Mouse (Mus musculus): ENCODE results near the gene Mindy1.
"Not testable (repeated sequence)": the region's sequence is repeated elsewhere in the genome, so short reads cannot be mapped to it uniquely, and the experiment has no call there.

Mindy1 gene

DNA sequence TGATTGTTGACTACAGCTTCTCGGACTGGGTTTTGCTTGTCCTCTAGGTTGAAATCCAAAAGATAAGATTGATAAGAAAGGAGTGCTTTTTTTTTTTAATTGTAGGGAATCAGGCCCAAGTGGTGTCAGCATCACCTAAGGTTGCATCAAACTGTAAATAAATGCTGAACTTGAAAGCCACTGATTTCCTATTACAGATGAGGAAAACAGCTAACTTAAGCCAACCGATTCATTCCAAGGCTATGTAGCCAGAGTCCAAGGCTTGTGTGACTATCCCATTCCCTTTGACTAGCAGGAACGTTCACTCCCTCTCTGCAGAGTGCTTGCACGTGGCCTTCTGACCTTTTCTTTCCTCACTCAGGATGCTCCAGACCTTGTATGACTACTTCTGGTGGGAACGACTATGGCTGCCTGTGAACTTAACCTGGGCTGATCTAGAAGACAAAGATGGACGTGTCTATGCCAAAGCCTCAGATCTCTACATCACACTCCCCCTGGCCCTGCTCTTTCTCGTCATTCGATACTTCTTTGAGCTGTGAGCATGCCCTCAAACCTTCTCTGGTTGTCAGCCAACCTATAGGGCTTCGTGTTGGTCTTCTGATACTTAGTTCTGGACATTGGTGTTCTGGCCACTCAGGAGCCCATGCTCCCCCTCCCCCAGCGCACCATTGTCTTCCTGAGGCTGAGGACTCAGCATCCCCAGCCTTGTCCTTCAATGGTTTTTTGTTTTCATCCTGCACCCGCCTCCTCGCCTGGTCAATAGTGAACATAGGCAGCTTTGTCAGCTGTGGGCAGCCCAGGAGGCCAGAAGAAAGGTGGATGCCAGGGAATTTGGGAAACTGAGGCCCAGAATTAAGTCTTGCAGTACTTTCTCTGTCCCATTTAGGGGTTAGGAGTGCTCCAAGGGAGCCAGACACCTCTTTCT is 38.8 kb downstream of the Mindy1 start:
- DNase-seq (ENCODE audit: low read depth) = no peak

DNA sequence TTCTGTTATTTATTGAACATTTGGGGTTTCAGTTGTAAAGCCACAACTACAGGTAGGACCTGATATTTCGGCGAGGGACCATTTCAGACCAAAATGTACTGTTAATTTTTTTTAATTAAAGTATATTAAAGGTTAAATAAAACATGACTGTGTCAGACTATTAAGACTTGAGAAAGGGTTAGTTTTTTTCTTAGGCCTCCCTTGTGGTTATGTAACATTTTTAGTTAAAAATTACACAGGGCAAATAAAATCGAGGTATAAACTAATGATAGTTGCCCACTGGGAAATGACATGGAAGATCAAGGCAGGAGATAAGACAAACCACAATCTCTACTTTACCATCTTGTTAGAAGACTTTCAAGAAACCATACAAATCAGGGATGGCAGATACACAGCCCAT is 42.3 kb downstream of the Mindy1 start:
- no peak for DNase-seq (ENCODE audit: low read depth)

DNA sequence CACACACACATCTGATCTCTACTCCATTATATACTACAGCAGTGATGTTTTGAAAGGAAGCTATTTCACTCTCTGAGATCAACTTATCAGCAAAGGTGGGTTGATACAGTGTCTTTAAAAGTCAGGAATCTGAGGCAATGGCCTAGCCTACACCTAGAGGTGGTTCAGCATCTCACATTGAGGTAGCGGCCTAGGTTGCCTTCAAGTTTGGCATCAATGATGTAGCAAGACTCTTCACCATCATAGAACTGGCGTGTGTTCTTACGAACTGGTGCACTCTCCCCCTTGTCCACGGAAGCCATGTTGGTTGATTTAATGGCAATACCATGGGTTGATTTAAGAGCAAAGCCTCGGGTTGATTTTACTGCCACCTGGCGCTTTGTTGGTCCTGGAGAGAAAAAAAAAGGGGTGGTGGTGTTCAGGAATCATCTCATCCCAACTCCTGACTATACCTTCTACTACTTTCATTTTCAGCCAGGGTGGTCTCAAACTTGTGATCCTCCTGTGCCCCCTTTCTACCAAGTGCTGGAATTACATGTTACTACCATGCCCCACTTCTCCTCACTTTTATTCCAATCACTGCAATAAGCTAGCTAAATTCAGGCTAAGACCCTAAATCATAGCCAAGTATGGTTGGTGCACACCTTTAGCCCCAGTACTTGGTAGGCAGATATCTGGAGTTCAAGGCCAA is 43.5 kb downstream of the Mindy1 start:
- no peak for DNase-seq (ENCODE audit: low read depth)

DNA sequence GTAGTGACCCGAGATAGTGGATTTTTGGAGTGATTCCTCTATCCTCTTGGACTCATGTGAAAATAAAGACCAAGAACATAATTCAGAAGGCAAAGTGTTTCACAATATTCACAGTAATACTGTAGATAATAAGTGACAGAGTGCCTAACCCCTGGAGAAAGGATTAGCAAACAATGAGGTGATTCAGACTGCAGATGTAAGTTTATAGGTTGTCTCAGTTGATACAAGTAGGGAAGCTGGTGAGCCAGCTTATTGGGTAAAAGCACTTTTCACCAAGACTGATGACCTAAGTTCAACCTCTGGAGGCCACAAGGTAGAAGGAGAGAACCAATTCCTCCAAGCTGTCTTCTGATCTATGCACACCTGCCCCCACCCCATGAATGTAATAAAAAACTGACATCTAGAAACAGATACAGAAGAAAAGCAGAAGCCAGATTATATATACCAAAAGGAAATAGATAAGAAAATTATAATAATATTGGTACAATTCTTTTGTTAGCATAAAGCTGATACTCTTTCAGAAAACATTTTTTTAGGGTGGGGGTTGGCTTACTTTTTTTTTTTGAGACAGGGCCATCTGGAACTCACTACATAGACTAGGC is 47.8 kb downstream of the Mindy1 start:
- DNase-seq (ENCODE audit: low read depth) = no peak

DNA sequence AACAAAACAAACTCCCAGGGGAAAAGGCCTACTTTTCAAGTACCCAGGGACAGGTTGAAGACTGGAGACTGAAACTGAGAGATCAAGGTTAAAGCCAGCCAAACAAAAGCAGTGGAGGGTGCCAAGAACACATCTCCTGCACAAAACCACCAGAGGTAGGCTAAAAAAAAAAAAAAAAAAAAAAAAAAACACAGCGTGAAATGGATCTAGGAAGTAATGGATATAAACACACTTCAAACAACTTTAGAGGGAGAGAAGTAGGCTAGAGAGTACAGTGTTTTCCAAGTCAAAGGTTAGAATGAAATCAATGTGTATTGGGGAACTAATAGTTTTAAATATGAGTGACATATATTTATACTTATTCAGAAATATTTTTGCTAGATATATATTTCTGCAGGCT is 50.4 kb downstream of the Mindy1 start:
- DNase-seq (ENCODE audit: low read depth) = no peak

DNA sequence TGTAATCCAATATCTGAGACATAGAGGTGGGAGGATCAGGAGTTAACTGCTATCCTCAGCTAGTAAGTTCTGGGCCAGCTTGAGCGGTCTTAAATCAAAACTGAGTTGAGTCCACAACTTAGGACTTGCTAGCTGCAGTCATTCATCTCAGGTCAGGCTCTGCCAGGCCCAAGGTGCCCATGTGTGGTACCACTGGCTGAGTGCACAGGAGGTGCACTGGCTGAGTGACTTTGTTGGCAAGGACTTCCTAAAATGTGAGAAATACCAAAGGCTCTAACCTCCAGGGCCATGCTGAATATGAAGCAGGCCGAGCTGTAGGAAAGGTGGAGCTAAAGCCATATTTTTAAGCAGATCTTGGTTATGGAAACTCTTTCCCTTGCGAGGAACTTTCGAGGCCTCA is 56.2 kb downstream of the Mindy1 start:
- no peak for DNase-seq (ENCODE audit: low read depth)

DNA sequence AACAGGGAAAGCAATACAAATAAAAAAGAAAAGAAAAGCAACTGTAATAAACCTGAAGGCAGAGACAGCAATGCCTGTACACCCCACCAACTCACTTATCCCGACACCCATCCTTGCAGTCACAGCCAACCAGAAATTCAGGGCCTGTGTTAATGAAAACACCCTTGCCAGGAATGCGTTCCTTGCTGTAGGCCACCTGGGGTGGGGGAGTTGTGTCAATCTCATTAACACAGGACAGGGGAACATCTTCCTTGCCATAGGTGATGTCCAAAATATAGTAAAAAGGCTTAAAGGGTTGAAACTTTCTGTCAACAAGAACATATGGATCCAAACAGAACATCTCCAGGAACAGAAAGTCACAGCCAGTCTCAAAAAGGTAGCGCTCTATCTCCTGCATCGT is 57.1 kb downstream of the Mindy1 start:
- no peak for DNase-seq (ENCODE audit: low read depth)

DNA sequence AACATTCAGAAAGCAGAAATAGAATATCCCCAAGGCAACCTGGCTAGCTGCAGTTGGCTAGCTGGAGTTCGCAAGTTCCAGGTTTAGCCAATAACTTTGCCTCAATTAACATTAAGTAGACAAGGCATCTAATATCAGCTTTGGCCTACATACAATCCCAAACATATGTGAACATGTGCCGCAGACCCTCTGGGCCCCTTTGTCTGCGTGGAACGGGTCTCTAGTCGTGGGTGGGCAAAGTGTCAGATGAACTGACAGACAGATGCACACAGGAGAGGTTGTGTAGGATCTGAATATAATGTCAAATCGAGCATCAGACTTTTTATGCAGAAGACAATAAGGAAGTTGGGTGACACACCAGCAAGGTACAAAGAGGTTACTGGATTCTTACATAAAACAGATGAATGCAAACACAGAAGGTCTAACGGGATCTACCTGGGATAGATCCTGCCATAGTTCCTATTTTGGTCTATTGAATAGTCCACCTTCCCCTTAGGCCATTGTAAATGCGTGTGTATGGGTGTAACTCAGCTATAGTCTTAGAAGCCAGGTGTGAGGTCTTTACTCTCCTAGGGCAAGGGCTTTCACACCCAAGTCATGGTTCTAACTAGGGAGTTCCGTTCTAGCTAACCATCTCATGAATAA is 62.3 kb downstream of the Mindy1 start:
- DNase-seq (ENCODE audit: low read depth) = not testable (repeated sequence)
